Mouse (Mus musculus) embryo, embryonic 9.5 days (tissue): ENCODE data around the gene Ndfip2.

Source experiments
- DNase-seq: peaks from one replicate; pipeline ENCODE4 v3.0.0-alpha.2; 2017; ENCODE audit errors: extremely low spot score

Gene Ndfip2

GRCm38 (mm10) chr14:105258379-105259034 is at the start of gene Ndfip2:
Ndfip2 (plus strand) TSS chr14:105258573.
- DNase-seq, result peak; percentile 81

- DNase-seq, result no peak
These were observed 38.6 kb upstream of the Ndfip2 start for GRCm38 (mm10) chr14:105219525-105220376.

GRCm38 (mm10) chr14:105222240-105222639 is 36.1 kb upstream of the Ndfip2 start:
- no peak for DNase-seq

GRCm38 (mm10) chr14:105225790-105226189 is 32.6 kb upstream of the Ndfip2 start:
- DNase-seq, result no peak

- peak; percentile 31 for DNase-seq
These were observed 26.0 kb upstream of the Ndfip2 start for GRCm38 (mm10) chr14:105232421-105232820.

- DNase-seq, result no peak
These were observed 21.8 kb upstream of the Ndfip2 start for GRCm38 (mm10) chr14:105236596-105236995.

GRCm38 (mm10) chr14:105237736-105238135 is 20.6 kb upstream of the Ndfip2 start:
- DNase-seq, result no peak

- no peak for DNase-seq
These were observed 19.8 kb upstream of the Ndfip2 start for GRCm38 (mm10) chr14:105238450-105239038.

GRCm38 (mm10) chr14:105240120-105240519 is 18.3 kb upstream of the Ndfip2 start:
- DNase-seq, result no peak

- DNase-seq, result no peak
These were observed 14.4 kb upstream of the Ndfip2 start for GRCm38 (mm10) chr14:105243805-105244443.

GRCm38 (mm10) chr14:105251038-105251437 is 7.3 kb upstream of the Ndfip2 start:
- no peak for DNase-seq

- DNase-seq, result peak; percentile 29
These were observed 5.1 kb upstream of the Ndfip2 start for GRCm38 (mm10) chr14:105253304-105253703.

GRCm38 (mm10) chr14:105254401-105254800 is 4.0 kb upstream of the Ndfip2 start:
- no peak for DNase-seq

- no peak for DNase-seq
These were observed 2.8 kb upstream of the Ndfip2 start for GRCm38 (mm10) chr14:105255620-105256019.

GRCm38 (mm10) chr14:105259035-105259880 is 885 bp downstream of the Ndfip2 start:
- DNase-seq, result peak; percentile 64

- no peak for DNase-seq
These were observed 4.5 kb downstream of the Ndfip2 start for GRCm38 (mm10) chr14:105262923-105263322.

- DNase-seq, result no peak
These were observed 8.7 kb downstream of the Ndfip2 start for GRCm38 (mm10) chr14:105267095-105267494.

GRCm38 (mm10) chr14:105272030-105272429 is 13.7 kb downstream of the Ndfip2 start:
- DNase-seq, result no peak

GRCm38 (mm10) chr14:105272539-105272938 is 14.2 kb downstream of the Ndfip2 start:
- no peak for DNase-seq

GRCm38 (mm10) chr14:105275196-105275595 is 16.8 kb downstream of the Ndfip2 start:
- DNase-seq, result no peak

GRCm38 (mm10) chr14:105277277-105277676 is 18.9 kb downstream of the Ndfip2 start:
- DNase-seq, result no peak
